Mouse (Mus musculus) urinary bladder, postnatal 0 days (tissue): ENCODE data around the gene Tmppe. TPM values are rescaled to one million over a fixed set of nuclear protein-coding genes. Genes with fewer than 3 reads are reported as not detected.

Experiments
- polyA plus RNA-seq: library from polyadenylated mRNA; unstranded; fragments of >200 nt; fragmentation: Nextera tagmentation; extraction: Ambion mirVana; gene quantifications from 2 replicates; pipeline ENCODE4 v1.2.1, GENCODE M21; 2015

The Tmppe gene
- 4.4 and 5.2 TPM in 2 replicates for polyA plus RNA-seq

DNA sequence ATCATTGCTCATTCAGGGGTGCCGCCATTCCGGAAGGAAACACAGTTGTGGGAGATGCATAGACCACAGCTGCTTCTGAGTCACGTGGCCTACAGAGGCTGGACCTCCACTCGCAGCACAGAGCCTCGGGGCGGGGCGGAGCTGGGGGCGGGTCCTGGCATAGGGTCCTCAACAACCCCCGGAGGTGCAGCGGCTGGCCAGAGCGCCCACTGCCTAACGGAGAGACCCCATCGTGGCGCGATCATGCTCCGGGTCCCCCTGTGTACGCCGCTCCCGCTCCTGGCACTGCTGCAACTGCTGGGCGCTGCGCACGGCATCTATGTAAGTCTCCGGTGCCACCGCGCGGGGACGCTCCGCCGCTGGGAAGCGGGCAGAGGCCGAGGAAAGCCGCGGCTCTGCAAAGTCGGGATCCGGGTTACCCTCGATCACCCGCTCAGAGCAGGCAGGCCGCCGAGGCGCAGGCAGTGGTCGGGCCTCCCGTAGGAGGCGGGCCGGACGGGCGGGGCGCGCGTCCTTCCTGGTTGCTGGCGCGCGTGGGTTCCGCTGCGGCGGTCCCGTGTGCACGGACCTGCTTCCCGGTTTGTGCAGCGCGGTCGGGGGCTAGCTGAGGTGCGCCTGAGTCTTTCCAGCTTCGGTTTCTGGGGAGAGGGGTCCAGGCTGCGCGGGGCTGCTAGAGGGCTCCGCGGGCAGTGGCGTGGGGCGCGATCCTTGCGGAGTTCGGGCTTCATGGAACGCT is at the start of gene Tmppe, which contains the start of gene Glb1:
Gene Tmppe, plus strand, starts transcription at position 157 of the 736 bp plus-strand sequence.
Gene Glb1, plus strand, starts transcription at position 128 of the 736 bp plus-strand sequence.

DNA sequence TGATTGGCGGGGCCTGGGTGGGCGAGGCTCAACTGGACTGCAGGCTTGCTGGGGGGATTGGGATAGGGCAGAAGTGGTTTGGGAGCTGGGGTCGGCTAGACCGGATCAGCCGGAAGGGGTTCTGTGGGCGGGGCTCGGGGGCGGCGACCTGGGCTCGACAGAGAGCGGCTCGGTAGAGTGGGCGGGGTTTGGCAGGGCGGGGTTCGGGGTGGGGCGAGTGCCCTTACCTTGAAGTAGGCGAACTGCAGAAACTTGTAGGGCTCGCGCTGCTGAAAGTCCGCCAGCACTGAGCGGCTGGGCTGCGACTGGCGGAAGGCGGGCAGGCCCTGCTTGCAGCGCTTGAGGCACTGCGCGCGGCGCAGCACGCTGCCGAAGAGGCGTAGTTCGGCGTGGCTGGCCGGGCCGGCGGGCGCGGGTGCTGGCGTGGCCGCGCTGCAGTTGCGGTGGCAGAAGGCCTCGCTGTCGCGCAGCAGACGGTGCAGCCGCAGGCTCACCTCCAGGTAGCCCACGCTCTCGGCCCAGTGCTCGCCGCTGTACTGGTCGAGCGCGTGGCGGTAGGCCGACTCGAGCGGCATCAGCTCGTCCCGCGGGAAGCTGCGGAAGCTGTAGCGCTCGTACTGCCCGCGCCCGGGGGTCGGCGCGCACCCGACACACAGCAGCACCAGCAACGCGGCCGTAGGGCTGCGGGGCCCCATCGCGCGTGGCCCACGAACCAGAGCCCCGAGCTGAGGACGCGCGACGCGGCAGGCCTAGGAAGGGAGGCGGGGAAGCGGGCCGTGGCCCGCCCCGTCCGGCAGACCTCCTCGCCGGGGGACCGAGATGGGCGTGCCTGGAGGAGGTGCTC is 10.8 kb upstream of the Tmppe start, which contains the start of gene Crtap:
Gene Crtap, minus strand, starts transcription at position 771 of the 844 bp plus-strand sequence.

Other genes with a start within 250 kb of the Tmppe start
- gene Bcl2a1c, start 71.0 kb upstream of the Tmppe start, polyA plus RNA-seq: 0.70 TPM in 1 of 2 replicates, not detected in the other
- 118 and 125 TPM in 2 replicates for gene Crtap, start 10.4 kb upstream of the Tmppe start, polyA plus RNA-seq
- gene Glb1, start within 50 bp of the Tmppe start, polyA plus RNA-seq: 21.1 and 22.3 TPM in 2 replicates
- gene Ccr4, start 103.8 kb downstream of the Tmppe start, polyA plus RNA-seq: 0.71 and 1.3 TPM in 2 replicates
- gene C130032M10Rik, start 114.6 kb downstream of the Tmppe start, polyA plus RNA-seq: not detected in 2 replicates
- 0.23 and 0.28 TPM in 2 replicates for gene Trim71, start 163.3 kb downstream of the Tmppe start, polyA plus RNA-seq
- 22.7 and 25.6 TPM in 2 replicates for gene Cnot10, start 239.1 kb downstream of the Tmppe start, polyA plus RNA-seq